Comparison of ENCODE assay signal across 9 mouse cellular contexts in the genomic region with DNA sequence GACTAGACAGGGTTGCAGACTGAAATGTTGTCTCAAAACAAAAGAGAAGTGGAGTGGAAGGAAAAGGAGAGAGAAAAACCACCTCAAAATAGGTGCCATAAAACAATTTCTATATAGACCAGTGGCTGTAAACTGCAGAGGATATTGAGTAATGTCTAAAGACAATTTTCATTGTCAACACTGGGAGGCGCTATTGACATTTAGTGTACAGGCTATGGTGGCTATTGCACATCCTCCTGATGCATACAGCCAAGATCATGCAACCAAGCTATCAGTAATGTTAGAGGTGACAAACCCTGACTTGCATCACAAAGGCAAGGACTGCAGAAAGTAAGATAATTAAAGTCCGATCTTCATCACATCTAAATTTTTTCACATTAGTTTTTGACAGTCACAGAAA.
DNase-seq lines count a peak whose midpoint lies in the region; TF ChIP-seq lines count a peak whose summit lies in the region.
"Had no signal": no experiment of that assay in that cellular context is flagged by ENCODE, and none has a peak within 500 bp of the region (broad histone marks: within the 10 kb centered on the region; RNA-seq: fewer than 3 reads in every experiment).

No protein-coding gene starts in this region.

- H3K4me1 ChIP-seq in liver, adult 2 months (ENCODE audit: control insufficient read depth, insufficient read depth, low read length), result no peaks in the 10 kb centered on the region
- H3K4me1 ChIP-seq in cortical plate, adult 2 months (ENCODE audit: control insufficient read depth, insufficient read depth, low read length), result no peaks in the 10 kb centered on the region

- H3K9ac ChIP-seq in liver, adult 2 months (ENCODE audit: low read depth, low read length), result no peak overlapping the region

- peak; percentile 9 for DNase-seq in liver, adult 2 months (ENCODE audit: extremely low read depth, low read depth, low spot score)
- DNase-seq in liver (no peak), ZHBTc4 (ENCODE audit: low read depth, low spot score) (peak; percentile 65)
- DNase-seq in lung, postnatal 36 days, result peak; percentile 41
- DNase-seq in testis, postnatal 14 days (ENCODE audit: low spot score), result no peak
- no peak for DNase-seq in urinary bladder, postnatal 25 days (ENCODE audit: low spot score)

- H3K27me3 ChIP-seq in liver, adult 2 months (ENCODE audit: control insufficient read depth, insufficient read depth, low read length), result no peaks in the 10 kb centered on the region

- no peaks in the 10 kb centered on the region for H3K36me3 ChIP-seq in liver, adult 2 months (ENCODE audit: control insufficient read depth, insufficient read depth, low read length)

- no peak overlapping the region for H3K27ac ChIP-seq in liver, adult 2 months (replicated peaks; ENCODE audit: insufficient read depth, low read depth, low read length)
- no peak overlapping the region for H3K27ac ChIP-seq in cortical plate, adult 2 months (ENCODE audit: insufficient read depth, low read length)
- H3K27ac ChIP-seq: macrophage had no signal

- no peaks in the 10 kb centered on the region for H3K79me2 ChIP-seq in liver, adult 2 months (ENCODE audit: control insufficient read depth, insufficient read depth, low read length)

- TF ChIP-seq POLR2A in liver, adult 2 months (IDR thresholded peaks at IDR 0.05; ENCODE audit: extremely low read depth, insufficient read depth, low read length), result no peak
- no peak for TF ChIP-seq POLR2A in cortical plate, adult 2 months (IDR thresholded peaks at IDR 0.05; ENCODE audit: extremely low read depth, insufficient read depth, low read length)

- TF ChIP-seq CTCF in liver, adult 2 months (IDR thresholded peaks at IDR 0.05; ENCODE audit: low read depth, low read length), result no peak
- TF ChIP-seq CTCF in cortical plate, adult 2 months (IDR thresholded peaks at IDR 0.05; ENCODE audit: extremely low read depth, insufficient read depth, low read length), result peak; percentile 44; the same call in 1 of the 2 replicates

- no peak overlapping the region for H3K4me3 ChIP-seq in liver, adult 2 months (ENCODE audit: insufficient read depth, low read depth, low read length)
- no peak overlapping the region for H3K4me3 ChIP-seq in cortical plate, adult 2 months (ENCODE audit: insufficient read depth, low read length)
- H3K4me3 ChIP-seq: erythroblast, embryonic 14.5 days had no signal

- WGBS in liver, adult 2 months, result 50% methylated on average over 2 of the region's 2 CpGs

Comparison
In these comparisons a context has a peak if more than half of its experiments do, and no peak if none do; other contexts are left out.
1. DNase-seq: peak in liver, adult 2 months (single experiment), ZHBTc4 (single experiment) and lung, postnatal 36 days (single experiment); none in liver (single experiment), testis, postnatal 14 days (single experiment) and urinary bladder, postnatal 25 days (single experiment).